Mouse (Mus musculus): ENCODE data around the gene Glmp.
"Not testable (repeated sequence)": the region's sequence is repeated elsewhere in the genome, so short reads cannot be mapped to it uniquely, and the experiment has no call there.

The Glmp gene

DNA sequence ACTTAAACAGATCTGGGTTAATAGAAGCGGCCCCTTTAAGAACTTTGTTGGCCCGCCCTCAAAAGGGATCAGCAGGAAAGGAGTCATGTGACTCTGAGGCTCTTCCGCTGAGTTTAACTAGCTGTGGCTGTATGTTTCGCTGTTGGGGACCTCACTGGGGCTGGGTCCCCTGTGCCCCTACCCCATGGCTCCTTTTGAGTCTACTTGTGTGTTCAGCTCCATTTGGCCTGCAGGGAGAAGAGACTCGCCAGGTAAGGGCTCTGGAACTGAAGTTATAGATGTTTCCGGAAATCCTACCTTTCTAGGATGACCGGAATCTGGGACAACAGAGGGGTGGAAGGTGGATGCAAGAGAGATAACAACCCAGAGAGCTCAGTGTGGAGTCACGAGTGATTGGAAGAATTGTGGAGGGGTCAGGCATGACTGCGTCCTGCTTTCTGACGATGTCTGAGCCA is at the start of gene Glmp:
Glmp (plus strand) TSS at position 73 of the 455 bp plus-strand sequence.
- DNase-seq (ENCODE audit: low spot score): peak; percentile 49

DNA sequence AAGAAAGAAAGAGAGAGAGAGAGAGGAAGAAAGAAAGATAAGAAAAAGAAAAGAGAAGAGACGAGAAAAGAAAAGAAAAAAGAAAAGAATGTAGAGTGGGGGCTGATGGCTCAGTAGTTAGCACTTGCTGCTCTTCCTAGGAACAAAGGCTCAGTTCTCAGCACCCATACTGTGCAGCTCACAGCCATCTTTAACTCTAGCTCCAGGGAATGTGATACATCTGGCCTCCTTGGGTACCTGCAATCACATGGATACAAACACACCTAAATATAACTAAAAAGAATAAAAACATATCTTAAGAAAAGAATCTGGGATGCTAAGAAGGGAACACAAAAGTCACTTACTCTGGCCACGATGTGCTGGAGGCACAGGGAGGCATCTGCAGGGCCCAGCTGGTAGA is 48.7 kb upstream of the Glmp start:
- no peak for DNase-seq (ENCODE audit: low spot score)

DNA sequence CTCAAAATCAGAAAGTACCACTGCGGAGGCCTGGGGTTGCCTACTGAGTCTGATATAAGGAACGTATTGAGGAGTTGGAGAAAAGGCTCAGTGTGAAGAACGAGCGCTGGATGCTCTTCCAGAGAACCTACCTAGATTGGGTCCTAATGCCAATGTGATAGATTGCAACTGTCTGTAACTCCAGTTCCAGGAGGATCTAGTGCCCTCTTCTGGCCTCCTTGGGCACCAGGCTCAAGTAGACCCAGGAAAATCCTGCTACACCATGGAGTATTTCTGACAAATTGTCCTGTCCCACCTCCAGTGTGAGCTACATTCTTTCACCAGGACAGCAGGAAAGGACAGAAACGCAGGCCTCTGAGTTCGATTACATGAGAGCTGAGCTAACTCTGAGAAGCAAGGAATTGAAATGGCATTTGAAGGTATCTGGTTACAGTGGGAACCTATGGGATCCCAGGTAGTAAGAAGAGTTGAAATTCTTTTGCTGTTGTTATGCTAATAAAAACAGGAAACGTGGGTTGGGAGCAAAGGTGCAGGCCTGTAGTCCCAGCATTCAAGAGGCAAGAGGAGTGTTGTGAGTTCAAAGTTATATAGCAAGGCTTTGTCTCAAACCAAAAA is 48.2 kb upstream of the Glmp start:
- no peak for DNase-seq (ENCODE audit: low spot score)

DNA sequence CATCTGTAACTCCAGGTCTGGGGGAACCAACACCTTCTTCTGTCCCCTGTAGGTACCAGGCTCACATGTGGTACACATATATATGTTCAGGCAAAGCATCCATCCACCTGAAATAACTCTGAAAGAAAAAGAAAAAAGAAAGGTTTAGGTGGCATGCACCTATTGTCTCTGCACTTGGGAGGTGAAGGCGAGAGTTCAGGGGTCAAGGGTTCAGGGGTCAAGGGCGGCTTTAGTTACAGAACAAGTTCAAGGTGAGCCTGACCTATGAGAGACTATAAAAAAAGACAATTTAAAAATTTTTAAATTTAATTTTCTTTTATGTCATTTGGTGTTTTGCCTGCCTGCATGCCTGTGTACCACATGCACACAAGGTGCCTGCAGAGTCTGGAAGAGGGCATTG is 44.8 kb upstream of the Glmp start:
- DNase-seq (ENCODE audit: low spot score): no peak

DNA sequence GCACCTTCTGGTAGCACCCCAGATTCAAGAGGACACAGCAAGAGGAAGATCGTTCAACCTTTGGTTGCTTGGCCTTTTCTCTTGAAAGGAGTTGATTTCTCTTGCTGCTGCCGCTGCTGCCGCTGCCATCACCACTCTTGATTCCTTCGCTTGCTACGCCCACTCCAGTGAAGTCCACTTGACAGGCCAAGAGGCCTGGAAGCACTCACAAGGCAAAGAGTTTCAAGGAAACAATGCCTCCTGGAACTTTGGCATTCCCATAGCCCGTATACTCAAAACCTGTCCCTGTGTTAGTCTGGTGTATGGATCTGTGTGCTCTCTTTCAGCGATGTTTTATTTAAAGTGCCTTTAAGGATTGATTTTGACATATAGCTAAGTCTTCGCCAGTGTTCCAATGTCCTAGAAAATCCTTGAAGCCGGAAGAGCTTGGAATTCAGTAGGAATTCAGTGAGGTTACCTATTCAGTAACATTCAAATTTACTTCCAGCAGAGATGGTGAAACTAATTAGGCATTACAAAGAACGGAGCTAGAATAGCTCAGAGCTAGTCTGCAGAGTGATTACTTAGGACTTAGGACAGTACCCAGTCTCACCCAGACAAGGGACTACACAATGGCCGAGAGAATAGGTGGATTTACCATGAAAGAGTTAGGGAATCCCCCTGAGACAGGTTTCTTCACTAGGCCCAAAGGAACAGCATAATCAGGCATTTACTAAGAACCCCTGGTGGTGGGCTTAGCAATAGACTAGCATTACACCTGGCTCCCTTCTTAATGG is 43.5 kb upstream of the Glmp start:
- not testable (repeated sequence) for DNase-seq (ENCODE audit: low spot score)

DNA sequence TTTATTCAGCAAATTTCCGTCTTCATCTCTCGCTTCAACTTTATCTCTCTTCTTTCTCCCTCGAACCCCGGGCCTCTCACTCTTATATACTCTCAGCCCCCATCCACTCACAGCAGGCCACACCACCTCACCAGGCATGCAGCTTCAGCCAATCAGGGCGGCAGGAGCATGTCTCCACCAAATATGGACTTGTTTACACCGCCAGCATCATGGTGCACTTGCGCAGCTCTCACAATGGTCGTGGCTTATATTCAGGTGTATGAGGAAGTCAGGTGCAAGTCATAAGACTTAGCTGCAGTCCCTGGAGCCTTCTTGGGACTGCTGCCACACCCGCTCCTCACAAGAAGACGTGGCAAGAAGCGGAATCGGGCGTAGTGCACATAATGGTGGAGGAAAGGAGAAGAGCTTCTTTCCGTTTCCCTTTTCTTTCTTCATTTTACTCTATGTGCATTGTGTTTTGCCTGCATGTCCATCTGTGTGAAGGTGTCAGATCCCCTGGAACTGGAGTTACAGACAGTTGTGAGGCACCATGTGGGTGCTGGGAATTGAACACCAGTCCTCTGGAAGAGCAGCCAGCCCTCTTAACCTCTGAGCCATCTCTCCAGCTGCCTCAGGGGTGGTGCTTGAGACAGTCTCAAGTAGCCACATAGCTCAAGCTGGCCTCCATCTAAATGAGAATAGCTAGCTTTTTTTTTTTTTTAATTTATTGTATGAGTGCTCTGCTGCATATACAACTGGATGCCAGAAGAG is 39.8 kb upstream of the Glmp start:
- not testable (repeated sequence) for DNase-seq (ENCODE audit: low spot score)

DNA sequence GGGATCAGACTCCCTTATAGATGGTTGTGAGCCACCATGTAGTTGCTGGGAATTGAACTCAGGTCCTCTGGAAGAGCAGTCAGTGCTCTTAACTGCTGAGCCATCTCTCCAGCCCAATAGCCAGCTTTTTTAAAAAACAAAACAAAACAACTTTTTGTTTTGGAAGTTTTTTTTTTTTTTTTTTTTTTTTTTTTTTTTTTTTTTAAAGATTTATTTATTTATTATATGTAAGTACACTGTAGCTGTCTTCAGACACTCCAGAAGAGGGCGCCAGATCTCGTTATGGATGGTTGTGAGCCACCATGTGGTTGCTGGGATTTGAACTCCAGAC is 39.3 kb upstream of the Glmp start:
- DNase-seq (ENCODE audit: low spot score): not testable (repeated sequence)

DNA sequence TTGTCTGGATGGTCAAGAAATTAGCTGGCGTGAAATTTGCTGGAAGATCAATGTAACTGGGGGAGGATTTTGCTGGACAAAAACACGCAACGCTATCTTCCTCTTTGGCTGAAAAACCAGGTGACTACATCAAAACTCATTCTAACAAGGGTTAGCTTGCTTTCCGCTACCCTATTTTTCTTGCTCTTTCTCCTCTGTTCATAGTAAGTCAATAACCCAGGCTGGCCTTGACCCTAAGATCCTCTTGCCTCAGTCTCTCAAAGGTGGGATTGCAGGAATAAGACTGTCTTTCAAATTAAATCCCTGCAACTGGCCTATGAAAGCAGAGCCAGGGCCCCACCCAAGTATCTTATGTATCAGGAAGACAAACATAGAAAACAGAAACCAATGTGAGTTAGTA is 37.7 kb upstream of the Glmp start, which contains the start of gene Gm38392:
Gm38392 (minus strand) TSS at position 101 of the 400 bp plus-strand sequence.
- DNase-seq (ENCODE audit: low spot score): no peak

DNA sequence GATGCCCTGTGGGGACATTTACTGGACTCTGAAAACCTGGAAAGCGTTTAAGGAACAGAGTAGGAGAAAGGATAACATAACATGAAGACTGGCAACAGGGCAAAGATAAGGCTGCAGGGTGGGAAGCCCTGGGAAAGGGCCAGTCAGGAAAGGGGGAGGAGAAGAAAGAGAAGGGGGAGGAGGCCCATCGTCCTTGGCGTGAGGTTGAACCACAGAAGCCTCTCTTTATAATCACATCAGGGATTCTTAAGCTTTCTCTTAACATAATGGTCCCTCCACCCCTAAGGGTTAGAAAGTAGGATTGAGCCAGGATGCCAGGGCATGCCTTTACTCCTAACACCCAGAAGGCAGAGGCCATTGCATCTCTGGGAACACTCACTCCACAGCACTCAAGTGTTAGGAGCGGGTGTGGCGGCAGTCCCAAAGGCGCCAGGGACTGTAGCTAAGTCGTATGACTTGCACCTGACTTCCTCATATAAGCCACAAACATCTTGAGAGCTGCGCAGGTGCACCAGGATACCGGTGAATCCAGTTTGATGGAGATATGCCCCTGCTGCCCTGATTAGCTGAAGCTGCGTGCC is 36.6 kb upstream of the Glmp start:
- DNase-seq (ENCODE audit: low spot score): not testable (repeated sequence)

DNA sequence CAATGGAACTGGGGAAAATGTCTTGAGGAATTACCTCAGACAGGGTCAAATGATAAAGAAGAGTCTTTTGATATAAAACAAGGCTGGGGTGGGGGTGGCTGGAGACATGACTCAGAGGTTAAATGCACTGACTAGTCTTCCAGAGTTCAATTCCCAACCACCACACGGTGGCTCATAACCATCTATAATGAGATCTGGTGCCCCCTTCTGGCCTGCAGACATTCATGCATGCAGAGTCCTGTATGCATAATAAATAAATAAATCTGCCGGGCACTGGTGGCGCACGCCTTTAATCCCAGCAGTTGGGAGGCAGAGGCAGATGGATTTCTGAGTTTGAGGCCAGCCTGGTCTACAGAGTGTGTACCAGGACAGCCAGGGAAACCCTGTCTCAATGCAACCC is 32.9 kb upstream of the Glmp start:
- DNase-seq (ENCODE audit: low spot score): no peak

DNA sequence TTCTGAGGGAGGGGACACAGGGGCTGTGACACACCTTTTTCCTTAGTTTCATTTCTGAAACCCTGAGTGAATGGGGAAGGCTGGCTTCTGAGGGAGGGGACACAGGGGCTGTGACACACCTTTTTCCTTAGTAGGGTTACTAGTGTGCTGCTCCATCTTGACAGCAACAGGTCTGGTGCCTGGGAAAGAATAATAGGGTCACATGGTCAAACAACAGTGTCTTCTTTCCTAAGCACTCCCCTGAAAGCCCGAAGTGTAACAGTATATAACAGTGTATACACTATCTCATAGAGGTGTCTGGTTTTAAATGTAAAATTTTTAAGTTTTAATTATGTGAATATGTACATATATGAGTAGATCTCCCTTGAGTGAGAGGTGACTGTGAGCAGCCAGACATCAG is 29.6 kb upstream of the Glmp start:
- DNase-seq (ENCODE audit: low spot score): not testable (repeated sequence)

DNA sequence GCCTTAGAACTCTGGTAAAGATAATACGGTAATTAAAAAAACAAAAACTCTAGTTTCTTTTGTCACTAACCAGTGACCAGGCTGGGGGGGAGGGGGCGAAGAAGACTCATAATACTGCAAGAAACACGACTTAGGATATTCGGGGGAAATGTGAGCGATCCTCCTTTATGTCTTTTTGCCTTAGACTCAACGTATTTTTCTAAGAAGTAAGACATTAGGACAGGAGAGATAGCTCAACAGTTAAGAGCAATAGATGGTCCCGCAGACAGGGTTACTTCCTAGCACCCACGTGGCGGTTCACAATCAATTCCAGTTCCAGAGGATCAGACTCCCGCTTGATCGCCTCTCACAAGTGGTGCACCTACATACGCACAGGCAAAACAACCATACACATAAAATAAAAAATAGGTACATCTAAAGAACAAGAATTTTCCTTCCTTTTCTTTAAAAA is 28.7 kb upstream of the Glmp start:
- no peak for DNase-seq (ENCODE audit: low spot score)

DNA sequence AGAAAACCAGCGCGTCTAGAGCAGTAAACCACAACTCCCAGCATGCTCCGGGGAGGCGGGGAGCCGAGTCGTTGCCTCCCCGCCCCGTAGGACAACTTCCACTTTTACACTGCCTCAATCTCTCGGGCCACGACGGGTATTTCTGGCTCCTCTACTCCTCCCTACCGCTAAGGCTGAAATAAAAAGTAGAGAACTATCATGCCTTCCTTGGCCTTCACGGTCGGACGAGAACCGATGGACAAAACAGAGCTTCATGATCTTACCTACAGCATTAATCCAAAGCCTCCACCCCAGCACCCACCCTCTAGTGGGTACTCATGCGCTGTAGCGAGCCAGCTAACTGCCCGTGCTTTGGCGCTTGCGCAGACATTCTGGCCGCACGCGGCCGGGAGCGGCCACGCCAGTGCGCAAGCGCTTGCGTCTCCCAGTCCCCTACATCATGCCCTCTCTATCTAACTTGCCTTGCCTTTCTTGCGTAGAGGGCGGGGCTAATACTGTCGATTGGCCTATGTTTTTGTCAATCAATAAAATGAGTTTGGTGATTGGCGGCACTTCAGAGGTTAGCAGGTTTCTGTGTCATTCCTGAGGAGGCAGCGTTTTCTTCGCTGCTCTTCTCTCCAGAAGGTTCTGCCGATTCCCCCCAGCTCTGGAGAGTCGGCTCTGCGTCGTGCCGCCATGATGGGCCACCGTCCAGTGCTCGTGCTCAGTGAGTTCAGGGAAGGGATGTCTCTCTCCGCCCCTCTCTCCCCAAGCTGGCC is 28.1 kb upstream of the Glmp start, which contains the start of the genes Tsacc and Cct3:
Tsacc (minus strand) TSS at position 439 of the 758 bp plus-strand sequence.
Cct3 (plus strand) TSS at position 556 of the 758 bp plus-strand sequence.
- peak; percentile 96 for DNase-seq (ENCODE audit: low spot score)

DNA sequence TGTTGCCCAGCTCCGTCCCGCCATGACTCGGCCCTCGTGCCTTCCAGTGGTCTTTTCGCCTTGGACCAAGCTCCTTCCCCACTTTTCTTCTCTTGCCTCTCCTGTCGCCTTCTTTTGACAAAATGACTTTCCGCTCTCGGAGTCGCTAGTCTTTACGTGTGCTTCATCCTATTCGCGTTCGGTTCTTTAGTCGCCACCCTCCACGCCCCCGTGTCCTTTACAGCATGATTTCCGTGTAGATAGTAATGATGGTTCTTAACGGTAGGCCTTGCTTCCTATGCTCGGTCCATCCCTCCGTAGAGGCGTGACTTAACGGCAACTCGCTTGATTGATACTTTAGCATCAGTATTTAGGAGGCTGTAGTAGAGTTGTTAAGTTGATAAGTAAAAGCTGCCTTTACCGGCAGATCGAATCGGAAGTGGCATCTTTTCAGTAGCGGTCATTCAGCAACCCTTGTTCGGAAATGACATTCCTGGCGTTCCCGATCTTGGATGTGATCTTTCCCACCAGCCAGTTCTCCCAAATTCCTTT is 27.4 kb upstream of the Glmp start:
- no peak for DNase-seq (ENCODE audit: low spot score)

DNA sequence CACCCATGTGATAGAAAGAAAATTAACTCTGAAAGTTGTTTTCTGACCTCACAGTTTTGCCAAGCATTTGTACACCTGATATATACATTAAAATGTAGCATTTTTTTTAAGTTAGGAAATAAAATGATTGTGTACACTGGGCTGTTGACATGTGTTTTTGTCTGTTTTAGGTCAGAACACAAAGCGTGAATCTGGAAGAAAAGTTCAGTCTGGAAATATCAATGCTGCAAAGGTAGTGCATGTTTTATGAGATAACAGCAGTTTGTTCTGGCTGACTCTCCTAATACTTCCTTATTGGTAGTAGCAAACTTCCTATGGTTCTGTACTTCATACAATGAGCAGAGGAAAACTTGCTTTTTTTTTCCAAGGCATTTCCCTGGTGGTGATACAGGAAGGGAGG is 25.7 kb upstream of the Glmp start:
- no peak for DNase-seq (ENCODE audit: low spot score)

DNA sequence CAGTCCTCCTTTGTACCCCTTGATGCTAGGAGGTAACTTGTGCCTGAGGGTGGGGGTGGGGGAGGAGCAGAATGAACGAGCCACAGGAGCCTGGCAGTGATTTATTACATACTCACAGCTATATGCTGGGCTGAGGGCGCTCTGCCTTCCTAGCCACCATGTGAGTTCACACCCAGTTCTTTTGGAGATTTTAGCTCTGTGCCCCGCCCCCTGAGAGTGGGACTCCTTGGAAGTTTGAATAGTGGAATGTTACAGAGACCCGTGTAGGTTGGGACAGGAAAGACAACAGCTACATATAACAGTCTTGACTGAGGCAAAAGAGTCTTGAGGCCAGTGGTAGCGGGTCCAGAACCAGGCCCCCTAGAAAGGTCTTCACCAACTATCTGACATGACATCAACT is 4.1 kb downstream of the Glmp start:
- no peak for DNase-seq (ENCODE audit: low spot score)

DNA sequence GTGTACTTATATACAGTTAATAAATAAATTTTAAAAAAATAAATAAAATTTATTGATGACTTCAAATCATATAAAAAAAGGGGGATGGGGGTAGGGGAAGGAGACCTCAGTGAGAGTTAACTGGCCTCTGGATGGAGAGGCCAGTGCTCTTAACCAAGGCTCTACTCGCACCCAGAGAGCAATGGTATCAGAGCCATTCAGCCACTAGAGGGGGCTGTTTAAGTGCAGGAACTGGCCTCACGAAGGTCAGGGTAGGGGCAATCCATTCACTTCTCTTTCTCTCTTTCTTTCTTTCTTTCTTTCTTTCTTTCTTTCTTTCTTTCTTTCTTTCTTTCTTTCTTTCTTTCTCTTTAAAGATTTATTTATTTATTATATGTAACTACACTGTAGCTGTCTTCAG is 6.5 kb downstream of the Glmp start:
- DNase-seq (ENCODE audit: low spot score): no peak

DNA sequence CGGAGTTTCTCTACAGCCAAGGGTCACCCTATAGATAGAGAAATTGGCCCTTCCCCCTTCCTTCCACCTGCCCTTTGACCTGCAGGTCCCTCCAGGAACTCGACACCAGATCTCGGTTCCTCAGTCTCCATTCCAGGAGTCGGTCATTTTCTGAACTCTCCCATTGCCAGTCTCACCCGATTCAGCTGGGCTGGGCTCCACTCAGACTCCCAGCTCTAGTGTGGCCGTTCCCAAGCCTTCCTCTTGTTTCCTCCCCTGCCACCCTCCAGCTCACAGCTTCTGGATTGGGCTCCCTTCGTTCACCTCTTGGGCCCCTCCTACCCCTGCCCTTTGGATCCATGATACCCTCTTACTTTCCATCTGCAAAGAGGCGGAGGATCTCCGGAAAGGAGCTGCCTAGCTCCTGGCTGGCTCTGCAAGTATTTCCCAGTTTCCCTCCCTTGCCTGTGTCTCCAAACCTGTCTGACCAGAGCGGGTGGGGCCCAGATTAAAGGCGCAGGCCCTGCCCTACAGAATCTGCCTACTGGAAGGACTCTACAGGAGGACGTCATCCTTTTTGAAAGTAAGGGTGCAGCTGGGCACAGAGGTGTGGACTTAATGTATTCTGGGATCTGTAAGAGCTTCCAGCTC is 9.3 kb downstream of the Glmp start:
- no peak for DNase-seq (ENCODE audit: low spot score)

DNA sequence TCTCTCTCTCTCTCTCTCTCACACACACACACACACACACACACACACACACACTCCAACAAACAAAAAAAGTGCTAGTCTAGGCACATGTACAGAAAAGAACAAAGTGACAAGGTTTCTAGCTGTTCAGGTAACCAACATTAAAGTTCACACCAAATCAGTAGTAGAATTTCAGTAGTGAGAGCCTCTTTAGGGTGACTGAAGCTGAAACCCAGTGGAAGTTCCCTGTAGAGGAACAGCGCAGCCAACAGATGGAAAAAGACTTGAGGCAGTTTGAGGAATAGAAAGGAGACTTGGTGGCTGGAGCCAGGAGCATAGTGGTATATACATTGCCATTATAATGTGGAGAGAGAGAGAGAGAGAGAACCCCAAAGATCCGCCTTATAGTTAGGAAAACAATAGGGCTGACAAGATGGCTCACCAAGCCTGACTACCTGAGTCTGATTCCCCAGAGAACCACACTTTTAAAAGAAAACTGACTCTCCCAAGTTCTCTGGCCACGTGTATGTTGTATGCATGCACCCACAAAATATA is 10.1 kb downstream of the Glmp start:
- DNase-seq (ENCODE audit: low spot score): no peak

DNA sequence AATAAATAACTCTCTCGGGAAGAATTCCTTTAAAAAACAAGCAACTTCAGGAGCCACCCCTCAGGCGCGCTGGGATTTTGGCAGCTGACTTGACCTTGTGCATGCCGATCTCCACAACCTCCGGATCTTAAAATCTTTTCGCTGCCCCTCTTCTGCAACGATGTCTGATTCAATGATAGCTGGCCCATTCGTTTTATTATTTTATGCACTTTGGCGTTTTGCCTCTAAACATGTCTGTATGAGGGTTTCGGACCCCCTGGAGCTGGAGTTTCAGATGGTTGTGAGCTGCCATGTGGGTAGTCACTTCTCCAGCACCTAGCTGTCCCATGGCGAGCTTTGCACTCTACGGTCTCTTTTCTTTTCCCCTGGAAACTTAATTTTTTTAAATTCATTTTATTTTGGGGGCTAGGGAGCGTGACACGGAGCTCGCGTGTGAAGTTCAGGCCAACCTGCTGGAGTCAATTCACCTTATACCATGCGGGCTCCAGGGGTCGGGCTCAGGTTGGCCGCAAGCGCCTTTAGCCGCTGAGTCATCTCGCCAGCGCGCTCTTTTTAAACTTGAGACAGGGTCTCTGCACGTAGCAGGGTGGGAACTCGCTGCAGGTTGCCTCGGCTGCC is 10.7 kb downstream of the Glmp start:
- no peak for DNase-seq (ENCODE audit: low spot score)
